Mouse (Mus musculus) liver, adult (tissue): ENCODE measurements at regions not wholly inside any gene's neighbourhood (a gene's known extent, or its start where the extent isn't known, plus 50 kb on each side); places are given as distances from the start of the nearest gene placed in this dataset.

Experiments used
- GATA4 ChIP-seq: IDR thresholded peaks from 2 replicates; pipeline ENCODE4 v1.6.1; 2014; ENCODE audit warnings: mild to moderate bottlenecking, low read length; ENCODE audit not compliant: insufficient replicate concordance

DNA sequence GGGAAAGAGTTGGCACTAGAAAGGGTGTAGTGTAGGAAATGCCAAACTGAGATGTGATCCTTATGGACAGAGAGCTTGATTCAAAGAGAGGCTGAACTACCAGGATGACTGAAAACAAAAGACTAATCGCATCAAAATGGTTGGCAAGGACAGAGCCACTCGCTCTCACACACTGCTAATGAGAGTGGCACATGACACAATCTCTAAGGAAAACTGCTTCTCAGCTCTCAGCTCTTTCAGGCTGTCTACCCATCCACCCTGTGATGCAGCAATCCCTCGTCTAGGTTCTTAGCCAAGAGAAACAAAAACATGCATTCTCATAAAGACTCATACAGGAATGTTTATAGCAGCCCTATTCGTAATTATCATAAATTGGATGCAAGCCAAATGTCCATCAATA lies 143.1 kb downstream of the Mreg start:
- no peak for TF ChIP-seq GATA4

DNA sequence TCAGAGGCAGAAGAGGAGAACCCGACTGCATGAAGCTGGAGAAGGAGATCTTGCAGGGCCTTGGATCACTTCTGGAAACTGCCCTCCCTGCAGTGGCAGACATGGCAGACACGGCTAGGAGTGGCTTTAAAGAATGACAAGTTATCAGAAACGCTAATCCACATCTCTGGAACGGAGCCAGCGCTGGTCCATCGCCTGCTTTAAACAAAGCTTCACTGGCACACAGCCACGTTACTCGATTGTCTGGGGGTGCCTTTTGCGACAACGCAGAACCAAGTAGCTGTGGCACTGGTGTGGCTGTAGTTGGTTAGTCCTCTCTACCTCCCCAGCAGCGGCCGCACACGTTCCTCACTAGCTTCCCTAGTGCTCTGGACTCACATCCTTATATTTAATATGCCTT lies 147.0 kb downstream of the Mreg start:
- TF ChIP-seq GATA4, result no peak

DNA sequence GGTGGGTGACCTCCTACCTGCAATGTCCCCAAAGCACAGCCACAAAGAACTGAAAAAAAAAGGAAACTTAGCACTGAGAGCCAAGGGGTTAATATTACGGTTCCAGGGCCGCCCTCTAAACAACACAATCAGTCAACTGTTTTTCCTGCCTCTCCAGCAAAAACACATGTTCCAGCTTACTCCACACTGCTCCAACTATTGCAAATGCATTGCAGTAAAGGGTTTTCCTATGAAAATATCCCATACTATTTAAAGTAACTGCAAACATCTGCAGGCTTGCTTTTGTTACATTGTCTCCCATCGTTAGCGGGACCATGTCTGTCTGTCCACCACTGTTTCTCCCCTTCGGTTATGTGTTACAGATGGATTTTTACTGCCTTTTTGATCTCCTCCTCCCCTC lies 151.7 kb downstream of the Mreg start:
- no peak for TF ChIP-seq GATA4

DNA sequence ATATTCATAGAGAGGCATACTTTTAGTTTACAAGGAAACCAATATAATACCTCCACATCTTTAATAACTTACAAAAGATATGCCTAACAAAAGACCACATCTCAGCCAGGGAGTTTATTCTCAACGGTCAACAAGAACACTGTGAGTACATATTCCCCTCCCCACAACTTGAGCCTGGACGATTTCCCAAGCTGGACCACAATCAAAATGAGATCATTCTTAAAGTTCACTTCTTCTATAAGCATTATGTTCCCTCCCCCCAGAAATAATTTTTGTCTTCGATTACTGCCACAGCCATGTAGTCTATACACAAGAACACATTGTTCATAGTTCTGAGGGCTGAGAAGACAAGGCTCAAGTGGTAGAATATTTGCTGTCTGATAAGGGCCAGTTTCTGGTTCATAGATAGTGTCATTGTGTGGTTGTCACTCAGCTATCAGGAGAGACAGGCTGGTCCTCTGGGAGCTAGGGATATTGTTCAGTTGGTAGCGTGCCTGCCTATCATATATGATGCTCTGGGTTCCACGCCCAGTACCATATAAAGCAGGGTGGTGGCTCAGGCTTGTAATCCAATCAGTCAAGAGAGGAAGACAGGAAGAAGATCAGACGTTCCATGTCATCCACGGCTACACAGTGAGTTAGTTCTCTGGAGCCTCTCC lies 153.9 kb downstream of the Mreg start:
- no peak for TF ChIP-seq GATA4

DNA sequence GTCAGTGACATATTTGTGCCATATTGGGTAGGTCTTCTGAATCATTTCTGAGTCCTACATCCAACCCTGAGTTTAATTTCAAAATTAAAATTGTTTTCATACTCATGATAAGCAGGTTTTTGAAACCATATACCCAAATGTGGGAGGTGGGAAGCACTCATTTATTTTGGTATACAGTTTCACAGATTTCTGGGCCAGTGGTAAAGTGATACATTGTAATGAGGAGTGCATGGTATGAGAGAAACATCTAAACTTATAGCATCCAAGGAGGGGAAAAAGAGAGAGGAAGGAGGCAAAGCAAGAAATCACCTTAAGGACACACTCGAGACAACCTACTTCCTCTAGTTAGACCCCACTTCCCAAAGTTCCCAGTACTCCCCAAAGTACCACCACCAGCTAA lies 157.6 kb downstream of the Mreg start:
- no peak for TF ChIP-seq GATA4

DNA sequence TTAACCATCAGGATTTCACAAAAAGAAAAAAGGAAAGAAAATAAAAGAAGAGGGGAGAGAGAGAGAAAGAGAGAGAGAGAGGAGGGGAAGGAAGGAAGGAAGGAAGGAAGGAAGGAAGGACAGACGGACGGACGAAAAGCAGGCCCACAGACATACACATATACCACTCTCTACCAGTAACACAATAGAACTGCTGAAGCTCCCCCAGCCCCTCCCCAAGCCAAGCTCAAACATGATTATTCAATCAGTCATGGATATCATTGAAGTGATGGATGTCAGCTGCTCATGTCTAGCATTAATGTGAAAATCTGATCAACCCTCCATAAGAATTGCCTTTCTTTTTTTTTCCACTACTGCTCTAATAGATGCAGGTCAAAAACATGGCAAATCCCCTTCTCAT lies 161.2 kb downstream of the Mreg start:
- no peak for TF ChIP-seq GATA4

DNA sequence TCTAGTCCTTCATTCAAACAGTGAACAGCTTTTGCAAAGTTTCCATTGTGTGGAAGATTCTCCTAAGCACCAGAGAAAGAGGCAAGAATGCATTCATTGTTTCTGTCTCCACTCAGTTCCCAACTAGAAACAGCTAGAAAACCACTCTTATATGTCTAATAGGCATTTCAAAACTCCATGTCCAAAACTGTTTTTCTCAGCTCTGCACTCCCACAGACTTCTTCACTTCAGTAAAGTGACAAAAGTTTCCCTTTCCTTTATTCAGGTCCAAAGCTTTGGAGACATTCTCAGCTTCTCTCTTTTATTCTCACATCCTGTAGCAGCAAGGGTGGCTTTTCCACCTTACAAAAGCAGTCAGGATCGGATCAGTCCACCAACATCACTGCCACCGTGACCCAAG lies 166.0 kb downstream of the Mreg start:
- TF ChIP-seq GATA4, result no peak

DNA sequence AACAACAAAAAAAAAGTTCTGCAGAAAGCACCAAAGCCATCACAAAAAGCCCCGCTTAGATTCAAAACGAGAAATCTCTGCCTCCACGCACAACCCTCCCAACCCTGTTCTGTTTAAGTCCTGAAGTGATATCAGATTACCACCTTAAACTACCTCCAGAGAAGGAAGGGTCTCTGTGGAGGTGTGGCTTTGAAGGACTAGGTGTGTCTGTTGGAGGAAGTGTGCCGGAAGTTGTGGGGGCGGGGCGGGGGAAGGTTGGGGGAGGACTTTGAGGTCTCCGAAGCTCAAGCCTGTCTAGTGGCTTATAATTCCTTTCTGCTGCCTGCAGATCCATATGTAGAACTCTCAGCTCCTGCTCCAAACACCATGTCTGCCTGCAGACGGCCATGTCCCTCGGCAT lies 173.6 kb downstream of the Mreg start:
- no peak for TF ChIP-seq GATA4

DNA sequence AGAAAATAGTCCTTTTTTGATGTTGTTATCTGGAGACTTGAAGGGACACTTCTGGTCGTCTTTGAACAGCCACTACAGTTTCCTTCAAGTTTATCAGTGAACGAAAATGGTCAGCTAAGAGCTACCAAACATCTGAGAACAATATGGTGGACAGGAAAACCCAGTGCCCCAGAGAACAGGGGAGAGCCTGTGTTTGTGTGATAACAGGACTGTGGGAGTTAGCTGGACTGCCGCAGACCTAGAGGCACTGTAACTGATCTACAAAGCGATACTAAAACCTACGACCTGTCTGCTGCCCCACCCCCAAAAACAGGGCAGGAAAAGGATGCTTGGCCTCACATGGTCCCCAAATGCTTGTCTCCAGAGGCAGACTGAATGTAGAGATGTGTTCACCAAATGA lies 175.5 kb downstream of the Mreg start:
- TF ChIP-seq GATA4, result no peak

DNA sequence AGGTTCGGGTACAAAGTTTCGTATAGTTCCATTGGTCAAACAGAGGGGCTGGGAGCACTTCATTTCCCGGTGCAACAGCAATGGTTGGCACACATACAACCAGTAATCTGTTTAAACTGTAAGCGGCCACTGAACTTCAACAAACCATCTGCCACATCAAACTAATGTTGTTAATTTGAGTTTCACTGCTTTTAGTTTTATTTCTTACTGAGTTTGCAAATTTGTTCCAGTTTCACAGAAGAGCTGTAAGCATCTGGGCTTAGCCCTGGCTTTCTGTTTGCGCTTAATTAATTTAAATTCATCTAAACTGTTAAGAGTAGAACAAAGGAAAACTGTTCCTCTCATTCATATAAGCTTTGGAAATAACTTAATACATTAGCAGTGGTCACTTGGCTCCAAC lies 176.0 kb downstream of the Mreg start:
- TF ChIP-seq GATA4, result no peak

DNA sequence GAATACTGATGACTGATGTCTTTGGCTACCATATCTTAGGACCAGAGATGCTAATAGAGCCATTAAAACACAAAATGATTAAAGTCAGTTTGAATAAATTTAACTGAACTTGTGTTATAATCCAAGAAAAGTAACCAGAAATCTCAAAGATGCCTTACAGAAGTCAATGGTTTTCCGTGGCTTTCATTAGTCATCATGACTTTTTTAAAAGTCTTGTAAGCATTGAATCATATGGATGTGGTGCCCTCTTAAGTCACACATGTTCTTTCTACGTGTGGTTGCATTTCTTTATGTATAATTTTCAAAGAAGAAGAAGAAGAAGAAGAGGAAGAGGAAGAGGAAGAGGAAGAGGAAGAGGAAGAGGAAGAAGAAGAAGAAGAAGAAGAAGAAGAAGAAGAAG lies 178.2 kb downstream of the Mreg start:
- no peak for TF ChIP-seq GATA4

DNA sequence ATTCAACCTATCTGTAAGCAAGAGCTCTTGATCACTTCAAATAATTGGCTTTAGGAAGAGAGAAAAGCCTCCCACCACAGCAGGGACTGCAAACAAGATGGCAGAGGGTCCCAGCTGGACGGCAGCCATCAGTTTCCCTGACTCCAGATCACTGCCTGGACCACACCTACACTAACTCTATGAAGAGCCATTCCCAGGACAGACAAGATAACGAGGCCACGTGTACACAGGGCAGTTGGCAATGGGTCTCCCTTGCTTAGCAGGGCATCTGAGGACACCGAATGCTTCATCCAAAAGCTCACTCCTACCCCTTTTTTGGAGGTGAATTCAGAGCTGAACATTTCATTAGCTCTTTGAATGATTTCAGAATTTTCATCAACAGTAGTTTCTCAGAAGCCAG lies 179.9 kb downstream of the Mreg start:
- TF ChIP-seq GATA4, result peak; percentile 85; the same call in 1 of the 2 replicates

DNA sequence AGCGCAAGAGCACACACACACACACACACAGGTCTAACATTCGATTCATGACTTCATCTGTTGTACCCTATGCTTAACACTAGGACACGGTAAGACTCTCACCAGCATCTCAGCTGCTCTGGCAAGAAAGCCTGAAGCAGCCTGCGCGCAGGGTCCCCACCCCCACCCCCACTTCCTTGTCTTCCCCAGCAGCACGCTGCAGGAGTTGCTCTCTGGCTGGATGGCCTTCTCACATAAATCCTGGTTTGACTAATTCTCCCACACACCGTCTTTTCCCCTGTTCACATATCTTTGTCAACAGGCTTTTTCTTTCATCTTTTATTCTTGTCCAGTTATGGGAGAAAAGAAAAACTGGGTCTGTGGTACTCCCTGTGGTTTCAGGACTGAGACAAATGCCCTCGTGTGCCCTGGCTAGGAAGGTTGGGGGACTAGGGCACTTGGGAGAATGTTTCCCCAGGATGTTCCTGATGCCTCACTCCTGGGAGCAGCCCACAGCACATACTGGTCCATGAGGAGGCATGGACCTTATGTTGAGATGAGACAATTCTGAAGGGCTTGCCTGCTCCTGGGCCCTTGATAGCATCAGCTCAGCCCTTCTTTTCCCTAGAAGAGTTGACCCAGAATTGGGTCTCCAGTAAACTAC lies 181.2 kb downstream of the Mreg start:
- TF ChIP-seq GATA4, result no peak

DNA sequence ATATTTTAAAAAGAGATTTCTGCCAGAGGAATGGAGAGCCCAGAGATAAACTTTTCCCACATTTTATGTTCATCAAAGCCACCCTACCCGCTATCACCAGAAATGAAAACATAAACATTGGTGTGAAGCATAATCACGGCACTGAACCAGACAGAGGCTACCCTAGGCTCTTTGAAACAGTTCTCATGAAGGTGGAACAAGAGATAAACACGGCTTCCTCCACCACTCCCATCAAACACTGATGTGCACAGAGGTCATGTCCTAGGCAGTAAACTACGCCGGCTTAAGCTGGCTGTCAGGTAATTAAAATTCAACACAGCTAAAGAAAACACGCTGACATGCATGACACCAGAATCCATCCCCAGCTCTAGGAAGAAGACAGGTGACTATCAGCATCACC lies 182.5 kb downstream of the Mreg start:
- no peak for TF ChIP-seq GATA4

DNA sequence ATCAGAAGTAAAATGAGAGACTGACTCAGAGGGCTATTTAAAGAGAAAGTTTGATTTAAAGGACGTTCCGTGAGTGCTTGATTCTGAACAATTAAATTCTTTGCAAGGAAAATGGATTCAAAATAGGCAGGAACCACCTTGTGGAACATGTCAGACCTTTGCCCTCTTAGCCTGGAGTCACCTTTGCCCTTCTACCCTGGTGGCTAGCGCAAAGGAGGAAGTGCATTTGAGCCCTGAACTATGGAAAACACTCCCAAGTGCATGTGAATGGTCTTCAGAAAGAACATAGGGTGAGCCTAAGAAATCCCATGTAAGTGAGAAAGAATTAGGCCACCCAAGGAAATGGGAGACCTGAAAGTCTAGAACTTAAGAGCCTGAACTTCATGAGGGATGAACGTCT lies 185.2 kb downstream of the Mreg start:
- no peak for TF ChIP-seq GATA4

DNA sequence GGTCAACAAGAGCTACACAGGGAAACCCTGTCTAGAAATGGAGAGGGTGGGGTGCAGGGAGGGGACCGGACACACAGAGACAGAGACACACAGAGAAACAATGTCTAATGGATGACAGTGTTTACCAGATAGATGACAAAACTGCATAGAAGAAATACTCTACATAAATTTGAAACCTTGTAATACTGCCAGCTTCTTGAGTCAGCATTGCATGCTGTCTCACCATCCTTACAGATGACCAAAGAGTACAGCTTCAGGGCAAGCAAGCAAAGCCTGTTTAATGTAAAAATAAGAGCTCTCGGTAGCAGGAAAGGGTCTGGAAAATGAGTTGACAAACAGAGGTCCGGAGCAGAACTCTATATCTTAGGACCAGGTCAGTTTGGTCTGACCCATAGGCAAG lies 189.5 kb downstream of the Mreg start:
- TF ChIP-seq GATA4, result no peak
